Mouse (Mus musculus): ENCODE measurements around the gene Mknk2.

DNA sequence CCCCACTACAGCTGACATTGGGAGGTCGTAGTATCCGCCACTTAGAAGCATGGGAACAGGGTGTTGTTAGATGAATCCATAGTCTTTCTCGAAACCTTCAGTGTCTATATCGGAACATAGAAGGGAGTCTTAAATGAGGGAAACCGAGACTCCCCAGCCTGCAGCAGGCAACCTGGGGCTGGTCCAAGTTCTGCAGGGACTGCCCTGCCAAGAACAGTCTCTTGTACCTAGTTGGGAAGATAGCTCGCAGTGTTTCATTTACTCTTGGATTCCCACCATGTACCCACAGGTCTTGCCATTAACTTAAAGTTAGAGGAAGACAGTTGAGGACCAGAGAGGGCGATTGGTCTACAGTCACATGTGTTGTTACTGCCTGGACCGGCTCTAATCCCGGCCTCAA, 57.5 kb downstream of the Mknk2 start:
- TF ChIP-seq POLR2A (IDR thresholded peaks at IDR 0.05; ENCODE audit: control insufficient read depth, extremely low read depth, insufficient read depth, low read length, poor library complexity) (no peak), CTCF (IDR thresholded peaks at IDR 0.05; ENCODE audit: borderline replicate concordance, control insufficient read depth, extremely low read depth, insufficient read depth, low read length, poor library complexity) (no peak)
